Mouse (Mus musculus): ENCODE measurements at regions not wholly inside any gene's neighbourhood (a gene's known extent, or its start where the extent isn't known, plus 50 kb on each side); places are given as distances from the start of the nearest gene placed in this dataset.

- 87% methylated on average over 5 of the region's 5 CpGs for WGBS
Measured at GRCm38 (mm10) chr12:52442337-52442736, 61.4 kb upstream of the Arhgap5 start.

DNA sequence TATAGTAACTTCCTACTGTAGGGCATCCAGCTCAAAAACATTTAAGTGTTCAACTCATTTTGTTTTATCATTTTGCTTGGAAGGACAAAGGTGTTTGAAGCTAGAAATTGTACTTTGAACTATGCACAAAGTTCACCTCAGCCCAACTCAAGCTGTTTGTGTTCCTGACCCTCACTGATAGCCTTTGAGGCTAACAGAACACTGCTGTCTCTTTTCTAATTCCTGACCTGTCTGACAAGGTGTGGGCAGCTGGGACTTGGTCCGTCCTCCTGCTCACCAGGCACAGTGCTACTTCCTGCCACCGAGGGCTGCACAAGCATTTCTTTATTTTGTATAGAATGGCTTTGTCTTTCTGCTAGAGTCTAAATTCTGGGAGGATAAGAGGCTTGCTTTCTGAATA lies 58.0 kb upstream of the Arhgap5 start:
- H3K4me3 ChIP-seq (replicated peaks), result no peak overlapping the region
- no peaks in the 10 kb centered on the region for H3K27me3 ChIP-seq (replicated peaks)
- peaks cover 4% of the 10 kb centered on the region for H3K4me1 ChIP-seq (replicated peaks)
- no peaks in the 10 kb centered on the region for H3K9me3 ChIP-seq
- WGBS, result 32% methylated on average over 2 of the region's 2 CpGs
- H3K36me3 ChIP-seq, result no peaks in the 10 kb centered on the region
- H3K4me2 ChIP-seq (replicated peaks), result no peak overlapping the region
- peak; percentile 62 for ATAC-seq
- peak overlapping the region; percentile 65 for H3K27ac ChIP-seq
- no peak overlapping the region for H3K9ac ChIP-seq

More at GRCm38 (mm10) chr12:52442337-52442736, 61.4 kb upstream of the Arhgap5 start:
- Histone ChIP-seq H3K9ac (no peak overlapping the region), H3K27me3 (replicated peaks) (no peaks in the 10 kb centered on the region), H3K4me3 (replicated peaks) (no peak overlapping the region), H3K27ac (no peak overlapping the region), H3K9me3 (no peaks in the 10 kb centered on the region), H3K36me3 (no peaks in the 10 kb centered on the region), H3K4me2 (replicated peaks) (no peak overlapping the region), H3K4me1 (replicated peaks) (peaks cover 1% of the 10 kb centered on the region)
- no peak for ATAC-seq

GRCm38 (mm10) chr12:52446501-52446900 lies 57.3 kb upstream of the Arhgap5 start:
- peak; percentile 80 for ATAC-seq
- Histone ChIP-seq H3K4me2 (replicated peaks) (no peak overlapping the region), H3K4me1 (replicated peaks) (peaks cover 4% of the 10 kb centered on the region), H3K9ac (no peak overlapping the region), H3K9me3 (no peaks in the 10 kb centered on the region), H3K27ac (peak overlapping the region; percentile 65), H3K36me3 (no peaks in the 10 kb centered on the region), H3K4me3 (replicated peaks) (no peak overlapping the region), H3K27me3 (replicated peaks) (no peaks in the 10 kb centered on the region)
- whole genome bisulfite sequencing, result 55% methylated on average over 7 of the region's 7 CpGs

- peak overlapping the region; percentile 41; the same call in 1 of the 2 replicates for H3K27ac ChIP-seq
- no peaks in the 10 kb centered on the region for H3K27me3 ChIP-seq (replicated peaks)
- peaks cover 4% of the 10 kb centered on the region for H3K4me1 ChIP-seq (replicated peaks)
- H3K9me3 ChIP-seq, result no peaks in the 10 kb centered on the region
- no peaks in the 10 kb centered on the region for H3K36me3 ChIP-seq
- H3K4me2 ChIP-seq (replicated peaks), result no peak overlapping the region
- ATAC-seq, result no peak
- no peak overlapping the region for H3K4me3 ChIP-seq (replicated peaks)
- H3K9ac ChIP-seq, result no peak overlapping the region
- 68% methylated on average over 5 of the region's 5 CpGs for WGBS
Measured at GRCm38 (mm10) chr12:52447482-52447881, 56.3 kb upstream of the Arhgap5 start.

DNA sequence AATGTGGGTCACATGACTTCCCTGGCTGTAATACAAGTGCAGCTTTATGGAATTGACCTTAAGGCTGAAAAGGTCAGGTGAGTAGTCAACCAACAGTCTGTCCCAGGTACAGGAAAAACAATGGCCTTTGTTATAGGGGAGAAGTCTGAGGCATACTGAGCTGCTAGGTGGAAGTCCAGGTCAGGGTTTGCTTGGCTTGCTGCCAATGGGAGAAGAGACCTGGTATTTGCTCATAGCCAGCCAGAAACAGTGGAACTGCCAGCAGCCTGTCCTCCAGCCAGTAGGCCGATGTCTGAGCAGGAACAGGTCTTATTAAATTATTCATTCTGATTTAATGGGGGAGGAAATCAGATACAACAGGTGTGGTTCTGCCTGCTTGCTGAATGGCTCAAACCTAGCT lies 55.6 kb upstream of the Arhgap5 start:
- Histone ChIP-seq H3K9me3 (no peaks in the 10 kb centered on the region), H3K27ac (peak overlapping the region; percentile 41), H3K4me2 (replicated peaks) (no peak overlapping the region), H3K36me3 (no peaks in the 10 kb centered on the region), H3K27me3 (replicated peaks) (no peaks in the 10 kb centered on the region), H3K4me3 (replicated peaks) (no peak overlapping the region), H3K9ac (no peak overlapping the region), H3K4me1 (replicated peaks) (peaks cover 4% of the 10 kb centered on the region)
- ATAC-seq, result peak; percentile 85
- 24% methylated on average over 1 of the region's 1 CpGs for WGBS

DNA sequence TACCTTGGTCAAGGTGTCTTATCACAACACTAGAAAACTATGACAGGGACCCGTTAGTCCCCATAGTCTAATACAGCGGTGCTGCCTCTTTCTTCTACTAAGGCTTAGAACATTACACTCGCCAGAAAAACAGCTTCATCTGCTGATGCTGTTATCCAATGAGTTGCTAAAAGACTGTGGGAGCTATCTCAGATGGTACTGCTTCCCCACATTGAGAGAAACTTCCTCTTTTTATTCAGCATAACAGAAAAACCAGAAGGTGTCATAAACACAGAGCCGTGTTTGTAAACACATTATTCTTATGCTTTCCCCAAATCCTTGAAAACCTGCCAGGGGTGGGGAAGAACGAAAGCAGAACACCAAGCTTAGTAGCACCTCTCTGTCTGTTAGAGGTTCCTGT lies 49.9 kb upstream of the Arhgap5 start:
- H3K9me3 ChIP-seq, result no peaks in the 10 kb centered on the region
- H3K4me2 ChIP-seq (replicated peaks), result no peak overlapping the region
- 92% methylated on average over 5 of the region's 5 CpGs for whole genome bisulfite sequencing
- H3K9ac ChIP-seq, result no peak overlapping the region
- no peak for ATAC-seq
- H3K4me1 ChIP-seq (replicated peaks), result no peaks in the 10 kb centered on the region
- H3K27ac ChIP-seq, result no peak overlapping the region
- H3K27me3 ChIP-seq (replicated peaks), result no peaks in the 10 kb centered on the region
- H3K4me3 ChIP-seq (replicated peaks), result no peak overlapping the region
- H3K36me3 ChIP-seq, result no peaks in the 10 kb centered on the region
